Mouse (Mus musculus) neutrophil, adult 59 days (primary cell): ENCODE results near the gene Gal3st1. TPM values are rescaled to one million over a fixed set of nuclear protein-coding genes. Genes with fewer than 3 reads are reported as not detected.

Source experiments
- total RNA-seq, 2 experiments: library from RNA; stranded (reverse); gene quantifications; 1 replicate in 1 of 2; 2 replicates in 1 of 2; pipeline ENCODE4 v1.2.4; 2023

Gal3st1 gene
- total RNA-seq, result under 1 TPM in 1 of 2 experiments, not detected in 1; 0.22 TPM

DNA sequence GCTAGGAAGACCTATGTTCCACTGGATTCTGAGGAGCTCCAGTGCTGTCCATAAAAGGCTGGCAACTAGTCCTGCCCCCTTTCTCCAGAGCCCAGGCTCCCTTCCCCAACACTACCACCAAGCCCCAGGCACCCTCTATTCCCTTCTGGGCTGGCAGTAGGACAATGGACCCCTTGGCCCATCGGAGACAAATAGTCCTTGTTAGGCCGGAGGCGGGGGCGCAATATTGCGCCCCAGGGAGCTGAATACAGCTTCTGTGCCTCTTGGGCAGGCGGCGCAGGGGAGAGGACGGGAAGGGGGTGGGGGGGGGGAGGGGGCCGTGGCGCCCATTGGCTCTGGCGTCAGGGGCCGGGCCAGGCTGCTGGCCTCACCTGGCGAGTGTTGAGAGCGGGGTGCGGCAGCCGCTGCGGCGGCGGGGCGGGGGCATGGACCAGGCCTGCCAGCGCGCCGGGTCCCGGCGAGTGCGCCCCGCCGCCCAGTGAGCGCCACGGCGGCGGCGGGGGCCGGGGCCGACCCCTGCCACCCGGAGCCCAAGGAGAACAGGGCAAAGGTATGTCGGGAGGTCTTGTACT lies at the start of gene Gal3st1:
Gene Gal3st1 (plus strand): TSS at position 346 of the 572 bp plus-strand sequence.

DNA sequence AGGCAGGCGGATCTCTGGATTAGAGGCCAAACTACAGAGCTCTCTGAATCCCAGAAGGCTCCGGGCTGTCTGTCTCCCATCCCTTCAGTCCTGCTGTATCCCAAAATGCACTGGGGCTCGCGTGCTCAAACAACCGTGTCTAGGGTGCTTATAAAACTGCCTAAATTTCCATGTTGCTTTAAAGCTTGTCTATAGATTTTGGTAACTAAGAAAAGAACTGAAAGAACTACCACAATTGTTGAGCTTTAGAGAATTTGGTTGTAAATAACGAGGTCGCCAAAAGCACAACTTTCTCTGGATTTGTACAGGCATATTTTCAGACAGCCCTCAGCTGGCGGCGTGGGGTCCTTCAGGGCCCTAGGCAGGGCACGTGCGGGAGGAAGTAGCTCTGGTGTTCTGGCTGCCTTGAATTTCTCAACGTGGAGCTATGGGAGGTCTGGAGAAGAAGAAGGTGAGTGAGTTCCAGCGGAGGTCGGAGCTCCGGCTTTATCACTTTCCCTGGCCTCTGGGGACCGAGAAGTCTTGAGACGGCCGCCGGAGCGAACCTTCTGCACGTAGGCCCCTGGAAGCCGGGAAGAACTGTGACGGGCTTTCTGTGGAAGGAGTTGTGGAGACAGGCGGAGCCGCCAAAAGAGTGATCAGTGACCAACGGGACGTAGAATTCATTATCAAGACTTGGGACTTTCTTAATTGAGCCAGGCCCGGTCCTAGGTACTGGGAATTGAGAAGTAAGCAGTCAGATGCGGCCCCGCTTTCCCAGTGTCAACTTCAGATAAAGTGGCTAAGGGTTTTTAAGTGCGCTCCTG lies 19.6 kb upstream of the Gal3st1 start, which contains the start of gene Pes1:
Gene Pes1 (plus strand): TSS at position 366 of the 806 bp plus-strand sequence.

DNA sequence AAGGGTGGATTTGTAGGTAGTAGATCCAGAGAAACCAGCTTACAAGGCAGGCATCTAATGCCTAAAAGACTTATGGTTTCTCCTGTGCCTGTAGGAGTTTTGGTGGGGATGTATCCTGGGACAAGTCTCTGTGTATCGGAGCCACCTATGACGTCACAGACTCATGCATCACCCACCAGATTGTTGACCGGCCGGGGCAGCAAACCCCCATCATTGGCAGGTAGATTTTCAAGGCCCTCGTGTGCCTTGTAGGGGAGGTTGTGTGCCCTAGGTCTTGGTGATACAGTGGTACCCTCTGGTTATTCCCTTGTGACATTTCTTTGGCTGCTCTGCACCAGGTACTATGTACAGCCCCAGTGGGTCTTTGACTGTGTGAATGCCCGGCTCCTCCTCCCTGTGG lies 6.8 kb upstream of the Gal3st1 start, which contains the start of gene 4930556J24Rik:
Gene 4930556J24Rik (minus strand): TSS at position 101 of the 400 bp plus-strand sequence.

DNA sequence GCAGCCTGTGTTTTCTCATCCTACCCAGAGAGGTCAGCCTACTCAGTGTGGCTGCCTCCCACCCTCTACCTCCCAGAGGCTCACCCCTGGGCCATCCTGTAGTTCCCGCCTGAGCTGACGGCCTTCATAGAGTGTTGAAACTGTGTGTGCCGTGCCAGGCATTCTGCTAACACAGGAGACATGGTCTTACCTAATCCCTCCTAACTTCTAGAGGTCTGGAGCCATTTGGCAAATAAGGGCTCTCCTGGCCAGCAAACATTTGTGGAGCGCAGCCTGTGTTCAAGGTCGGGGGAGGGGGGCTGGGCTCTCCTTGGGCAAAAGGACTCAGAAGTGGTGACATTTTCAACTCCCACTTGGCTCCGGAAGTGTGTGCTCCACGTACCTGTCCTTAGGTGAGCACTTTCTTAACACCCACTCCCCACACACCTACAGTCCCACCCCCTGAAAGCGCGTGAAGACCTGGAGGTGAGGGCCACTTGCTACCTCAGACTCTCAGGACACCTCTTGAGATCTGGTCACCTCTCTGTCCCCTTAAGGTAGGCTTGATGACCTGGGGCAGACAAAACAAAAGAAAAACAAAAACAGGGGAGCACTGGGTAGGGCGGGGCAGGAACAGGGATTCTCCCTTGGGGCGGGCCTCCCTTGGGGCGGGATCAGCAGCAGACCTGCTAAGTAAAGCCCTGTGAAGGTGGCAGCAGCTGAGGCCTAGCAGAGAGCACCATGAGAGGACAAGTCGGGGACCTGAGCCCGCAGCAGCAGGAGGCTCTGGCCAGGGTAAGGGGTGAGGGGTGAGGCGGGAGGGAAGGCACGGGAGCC lies 47.9 kb downstream of the Gal3st1 start, which contains the start of gene Sec14l4:
Gene Sec14l4 (plus strand): TSS at position 337 of the 816 bp plus-strand sequence.

Other genes with a start within 250 kb of the Gal3st1 start
- gene Osbp2, start 119.7 kb upstream of the Gal3st1 start, total RNA-seq, result not detected
- under 1 TPM; 0.46 to 0.49 TPM for gene 4921536K21Rik, start 88.5 kb upstream of the Gal3st1 start, total RNA-seq
- gene Dusp18, start 88.4 kb upstream of the Gal3st1 start, total RNA-seq, result 1 to 10 TPM; 5.1 TPM
- 10 to 100 TPM in 1 of 2 experiments, 1 to 10 TPM in 1; 9.0 to 13.4 TPM for gene Slc35e4, start 69.0 kb upstream of the Gal3st1 start, total RNA-seq
- gene Tcn2, start 51.5 kb upstream of the Gal3st1 start, total RNA-seq, result 100 to 1,000 TPM; 171 to 175 TPM
- 10 to 100 TPM; 28.1 to 32.8 TPM for gene Pes1, start 19.7 kb upstream of the Gal3st1 start, total RNA-seq
- not detected for gene 4930556J24Rik, start 6.9 kb upstream of the Gal3st1 start, total RNA-seq
- not detected for gene Sec14l4, start 47.8 kb downstream of the Gal3st1 start, total RNA-seq
- gene Sec14l3, start 81.2 kb downstream of the Gal3st1 start, total RNA-seq, result not detected
- 1 to 10 TPM; 1.1 to 1.9 TPM for gene Mtfp1, start 111.8 kb downstream of the Gal3st1 start, total RNA-seq
- 1 to 10 TPM; 1.2 to 5.2 TPM for gene Sec14l2, start 139.8 kb downstream of the Gal3st1 start, total RNA-seq
- gene Rnf215, start 151.6 kb downstream of the Gal3st1 start, total RNA-seq, result 10 to 100 TPM; 11.5 to 14.2 TPM
- gene Ccdc157, start 176.7 kb downstream of the Gal3st1 start, total RNA-seq, result 1 to 10 TPM in 1 of 2 experiments, under 1 TPM in 1; 0.77 to 1.2 TPM
- 10 to 100 TPM; 33.6 to 39.2 TPM for gene Sf3a1, start 176.7 kb downstream of the Gal3st1 start, total RNA-seq
- gene Tbc1d10a, start 203.2 kb downstream of the Gal3st1 start, total RNA-seq, result 10 to 100 TPM; 12.8 to 17.3 TPM
- gene Castor1, start 234.6 kb downstream of the Gal3st1 start, total RNA-seq, result 1 to 10 TPM; 4.3 to 4.8 TPM